20 mouse cellular contexts compared by ENCODE assay signal in genomic region chr4:27970569-27970968, GRCm38 (mm10).
DNase-seq lines count a peak whose midpoint lies in the region; ATAC-seq and TF ChIP-seq lines count a peak whose summit lies in the region.
"Had no signal": no experiment of that assay in that cellular context is flagged by ENCODE, and none has a peak within 500 bp of the region (broad histone marks: within the 10 kb centered on the region; RNA-seq: fewer than 3 reads in every experiment).

No protein-coding gene starts in this region.

- peak; percentile 38 for DNase-seq in hindbrain, embryonic 11.5 days (ENCODE audit: low spot score)
- peak; percentile 72 for DNase-seq in Muller cell, postnatal 12 days (ENCODE audit: inconsistent ontology term)
- DNase-seq in embryo, embryonic 11 days: peak; percentile 52
- peak; percentile 42 for DNase-seq in hindbrain, embryonic 14.5 days (ENCODE audit: low spot score)
- DNase-seq in kidney, adult 18-20 months: no peak
- DNase-seq in gastrocnemius, adult 2 months: no peak
- no peak for DNase-seq in thymus, postnatal 4 days
- DNase-seq: adrenal gland, postnatal 10 days; cerebellum, adult 18-20 months; heart, postnatal 14 days; layer of hippocampus, postnatal 36 days; liver, postnatal 0 days; thymus, postnatal 25 days had no signal

- no peak overlapping the region for H3K4me3 ChIP-seq in hindbrain, embryonic 11.5 days (ENCODE audit: low read depth, low read length)
- H3K4me3 ChIP-seq in hindbrain, embryonic 16.5 days (ENCODE audit: low read length): no peak overlapping the region
- H3K4me3 ChIP-seq in hindbrain, embryonic 14.5 days (replicated peaks; ENCODE audit: low read length): no peak overlapping the region
- H3K4me3 ChIP-seq in gastrocnemius, adult 2 months: no peak overlapping the region
- H3K4me3 ChIP-seq: erythroblast, embryonic 14.5 days; limb, embryonic 15.5 days had no signal

- H3K4me2 ChIP-seq in hindbrain, embryonic 11.5 days (replicated peaks; ENCODE audit: low read depth, low read length): no peak overlapping the region
- no peak overlapping the region for H3K4me2 ChIP-seq in hindbrain, embryonic 16.5 days (ENCODE audit: low read length)
- no peak overlapping the region for H3K4me2 ChIP-seq in hindbrain, embryonic 14.5 days (replicated peaks)
- H3K4me2 ChIP-seq: heart, embryonic 11.5 days; limb, embryonic 15.5 days had no signal

- H3K9me3 ChIP-seq in hindbrain, embryonic 11.5 days (ENCODE audit: control insufficient read depth, low read length): no peaks in the 10 kb centered on the region
- no peaks in the 10 kb centered on the region for H3K9me3 ChIP-seq in hindbrain, embryonic 16.5 days (ENCODE audit: control insufficient read depth, low read length)
- no peaks in the 10 kb centered on the region for H3K9me3 ChIP-seq in hindbrain, embryonic 14.5 days (ENCODE audit: control insufficient read depth, low read length)
- H3K9me3 ChIP-seq: G1E; limb, embryonic 15.5 days had no signal

- no peak overlapping the region for H3K9ac ChIP-seq in hindbrain, embryonic 11.5 days (ENCODE audit: low read depth, low read length)
- H3K9ac ChIP-seq in hindbrain, embryonic 16.5 days (ENCODE audit: low read depth, low read length): no peak overlapping the region
- H3K9ac ChIP-seq in hindbrain, embryonic 14.5 days: no peak overlapping the region
- H3K9ac ChIP-seq: limb, embryonic 15.5 days; liver, postnatal 0 days had no signal

- no peak overlapping the region for H3K27ac ChIP-seq in hindbrain, embryonic 11.5 days (ENCODE audit: low read depth, low read length)
- no peak overlapping the region for H3K27ac ChIP-seq in hindbrain, embryonic 16.5 days (ENCODE audit: low read depth, low read length)
- no peak overlapping the region for H3K27ac ChIP-seq in hindbrain, embryonic 14.5 days
- no peak overlapping the region for H3K27ac ChIP-seq in gastrocnemius, adult 2 months
- H3K27ac ChIP-seq: limb, embryonic 15.5 days; stomach, postnatal 0 days had no signal

- 15% methylated on average over 5 of the region's 5 CpGs for WGBS in hindbrain, embryonic 11.5 days
- 12% methylated on average over 5 of the region's 5 CpGs for WGBS in hindbrain, embryonic 16.5 days
- WGBS in hindbrain, embryonic 14.5 days: 9% methylated on average over 5 of the region's 5 CpGs

- no peaks in the 10 kb centered on the region for H3K36me3 ChIP-seq in hindbrain, embryonic 11.5 days (ENCODE audit: control insufficient read depth, insufficient read depth, low read length)
- no peaks in the 10 kb centered on the region for H3K36me3 ChIP-seq in hindbrain, embryonic 16.5 days (ENCODE audit: control insufficient read depth, insufficient read depth, low read length)
- H3K36me3 ChIP-seq in hindbrain, embryonic 14.5 days (replicated peaks; ENCODE audit: control insufficient read depth, insufficient read depth): no peaks in the 10 kb centered on the region
- H3K36me3 ChIP-seq: G1E; limb, embryonic 15.5 days had no signal

- intact Hi-C loops in gastrocnemius, adult 2 months (cut with DNase I): no loop called here

- no peak for TF ChIP-seq CTCF in gastrocnemius, adult 2 months (IDR thresholded peaks at IDR 0.05)

- no peaks in the 10 kb centered on the region for H3K4me1 ChIP-seq in hindbrain, embryonic 11.5 days (replicated peaks; ENCODE audit: control insufficient read depth, insufficient read depth, low read length)
- no peaks in the 10 kb centered on the region for H3K4me1 ChIP-seq in hindbrain, embryonic 16.5 days (ENCODE audit: control insufficient read depth, insufficient read depth, low read depth, low read length)
- H3K4me1 ChIP-seq in hindbrain, embryonic 14.5 days (replicated peaks; ENCODE audit: control insufficient read depth, insufficient read depth, low read length): no peaks in the 10 kb centered on the region
- H3K4me1 ChIP-seq: limb, embryonic 15.5 days had no signal

- ATAC-seq in hindbrain, embryonic 11.5 days (ENCODE audit: low FRiP score): peak; percentile 82
- no peak for ATAC-seq in hindbrain, embryonic 16.5 days
- no peak for ATAC-seq in hindbrain, embryonic 14.5 days (ENCODE audit: low FRiP score)
- ATAC-seq: inflammation-experienced regulatory T-cells, adult 6 months; liver, postnatal 0 days had no signal

- H3K27me3 ChIP-seq in hindbrain, embryonic 11.5 days (ENCODE audit: control insufficient read depth, insufficient read depth, low read length): no peaks in the 10 kb centered on the region
- H3K27me3 ChIP-seq in hindbrain, embryonic 16.5 days (replicated peaks; ENCODE audit: control insufficient read depth, insufficient read depth, low read length): no peaks in the 10 kb centered on the region
- H3K27me3 ChIP-seq in hindbrain, embryonic 14.5 days (ENCODE audit: control insufficient read depth, insufficient read depth, low read length): no peaks in the 10 kb centered on the region
- H3K27me3 ChIP-seq: limb, embryonic 15.5 days had no signal

Comparison
In these comparisons a context has a peak if more than half of its experiments do, and no peak if none do; other contexts are left out.
1. DNase-seq: peak in hindbrain, embryonic 11.5 days (single experiment), Muller cell, postnatal 12 days (single experiment), embryo, embryonic 11 days (single experiment) and hindbrain, embryonic 14.5 days (single experiment); none in kidney, adult 18-20 months (single experiment), gastrocnemius, adult 2 months (single experiment) and thymus, postnatal 4 days (single experiment).